Mouse (Mus musculus): Measurements from ENCODE around the gene Hist2h2ab. TPM values are rescaled to one million over a fixed set of nuclear protein-coding genes. Genes with fewer than 3 reads are reported as not detected.
"Not testable (repeated sequence)": the region's sequence is repeated elsewhere in the genome, so short reads cannot be mapped to it uniquely, and the experiment has no call there.

Gene Hist2h2ab
- polyA plus RNA-seq, 1 experiment from 2014 or later: 0.73 TPM

- H3K27ac ChIP-seq: peak within 1 kb of the TSS; percentile 87
- not testable (repeated sequence) for H3K27me3 ChIP-seq (ENCODE audit: insufficient read depth, poor library complexity, severe bottlenecking); DNase-seq (ENCODE audit: low spot score); H3K36me3 ChIP-seq; H3K9me3 ChIP-seq
- peaks cover 39% of the 10 kb centered on the region for H3K4me1 ChIP-seq
- 0% methylated on average over 10 of the region's 47 CpGs for WGBS
- peak within 1 kb of the TSS; percentile 59 for H3K4me3 ChIP-seq
These were observed 26.8 kb downstream of the Hist2h2ab start, which contains the start of gene Hist2h3c1 for GRCm38 (mm10) chr3:96246427-96246856. Hist2h3c1 (plus strand) TSS chr3:96246685.

GRCm38 (mm10) chr3:96247356-96248140 lies 27.9 kb downstream of the Hist2h2ab start:
- Histone ChIP-seq H3K36me3 (no peaks in the 10 kb centered on the region), H3K27me3 (ENCODE audit: insufficient read depth, poor library complexity, severe bottlenecking) (no peaks in the 10 kb centered on the region), H3K27ac (peak overlapping the region; percentile 87), H3K4me1 (peaks cover 39% of the 10 kb centered on the region), H3K9me3 (no peaks in the 10 kb centered on the region), H3K4me3 (peak overlapping the region; percentile 59)
- WGBS: 5% methylated on average over 11 of the region's 11 CpGs
- no peak for DNase-seq (ENCODE audit: low spot score)

- no peaks in the 10 kb centered on the region for H3K27me3 ChIP-seq (ENCODE audit: insufficient read depth, poor library complexity, severe bottlenecking)
- peak overlapping the region; percentile 87 for H3K27ac ChIP-seq
- no peak for DNase-seq (ENCODE audit: low spot score)
- no peaks in the 10 kb centered on the region for H3K36me3 ChIP-seq
- H3K4me3 ChIP-seq: peak overlapping the region; percentile 59
- peaks cover 39% of the 10 kb centered on the region for H3K4me1 ChIP-seq
- WGBS: 40% methylated on average over 6 of the region's 6 CpGs
- H3K9me3 ChIP-seq: no peaks in the 10 kb centered on the region
These were observed 28.7 kb downstream of the Hist2h2ab start for GRCm38 (mm10) chr3:96248141-96249033.

- H3K4me3 ChIP-seq: peak overlapping the region; percentile 59; the same call in 1 of the 2 replicates
- no peaks in the 10 kb centered on the region for H3K36me3 ChIP-seq
- H3K4me1 ChIP-seq: peaks cover 34% of the 10 kb centered on the region
- H3K27me3 ChIP-seq (ENCODE audit: insufficient read depth, poor library complexity, severe bottlenecking): no peaks in the 10 kb centered on the region
- H3K9me3 ChIP-seq: no peaks in the 10 kb centered on the region
- no peak for DNase-seq (ENCODE audit: low spot score)
- peak overlapping the region; percentile 64 for H3K27ac ChIP-seq
- WGBS: 45% methylated on average over 4 of the region's 4 CpGs
These were observed 29.3 kb downstream of the Hist2h2ab start for GRCm38 (mm10) chr3:96249034-96249345.

- Histone ChIP-seq H3K36me3 (no peaks in the 10 kb centered on the region), H3K27ac (no peak overlapping the region), H3K27me3 (ENCODE audit: insufficient read depth, poor library complexity, severe bottlenecking) (no peaks in the 10 kb centered on the region), H3K4me1 (peaks cover 34% of the 10 kb centered on the region), H3K4me3 (no peak overlapping the region), H3K9me3 (no peaks in the 10 kb centered on the region)
- no peak for DNase-seq (ENCODE audit: low spot score)
- WGBS: 71% methylated on average over 3 of the region's 3 CpGs
These were observed 31.2 kb downstream of the Hist2h2ab start for GRCm38 (mm10) chr3:96250890-96251289.

GRCm38 (mm10) chr3:96251787-96252186 lies 32.1 kb downstream of the Hist2h2ab start:
- 87% methylated on average over 3 of the region's 3 CpGs for whole genome bisulfite sequencing
- Histone ChIP-seq H3K27me3 (ENCODE audit: insufficient read depth, poor library complexity, severe bottlenecking) (no peaks in the 10 kb centered on the region), H3K9me3 (no peaks in the 10 kb centered on the region), H3K27ac (no peak overlapping the region), H3K4me3 (no peak overlapping the region), H3K36me3 (no peaks in the 10 kb centered on the region), H3K4me1 (peaks cover 40% of the 10 kb centered on the region)
- DNase-seq (ENCODE audit: low spot score): no peak

- Histone ChIP-seq H3K27ac (peak overlapping the region; percentile 69), H3K4me1 (peaks cover 20% of the 10 kb centered on the region), H3K36me3 (no peaks in the 10 kb centered on the region), H3K27me3 (ENCODE audit: insufficient read depth, poor library complexity, severe bottlenecking) (no peaks in the 10 kb centered on the region), H3K9me3 (no peaks in the 10 kb centered on the region), H3K4me3 (peak overlapping the region; percentile 17; the same call in 1 of the 2 replicates)
- WGBS: 25% methylated on average over 10 of the region's 10 CpGs
- DNase-seq (ENCODE audit: low spot score): peak; percentile 88
These were observed 35.2 kb downstream of the Hist2h2ab start for GRCm38 (mm10) chr3:96254683-96255355.

- no peak overlapping the region for H3K4me3 ChIP-seq
- WGBS: 76% methylated on average over 5 of the region's 5 CpGs
- no peak for DNase-seq (ENCODE audit: low spot score)
- no peaks in the 10 kb centered on the region for H3K27me3 ChIP-seq (ENCODE audit: insufficient read depth, poor library complexity, severe bottlenecking)
- peaks cover 13% of the 10 kb centered on the region for H3K4me1 ChIP-seq
- no peaks in the 10 kb centered on the region for H3K36me3 ChIP-seq
- no peaks in the 10 kb centered on the region for H3K9me3 ChIP-seq
- no peak overlapping the region for H3K27ac ChIP-seq
These were observed 36.4 kb downstream of the Hist2h2ab start for GRCm38 (mm10) chr3:96255926-96256593.

- Histone ChIP-seq H3K27me3 (ENCODE audit: insufficient read depth, poor library complexity, severe bottlenecking) (no peaks in the 10 kb centered on the region), H3K9me3 (no peaks in the 10 kb centered on the region), H3K27ac (no peak overlapping the region), H3K36me3 (no peaks in the 10 kb centered on the region), H3K4me1 (peaks cover 20% of the 10 kb centered on the region), H3K4me3 (no peak overlapping the region)
- no peak for DNase-seq (ENCODE audit: low spot score)
- WGBS: 72% methylated on average over 3 of the region's 3 CpGs
These were observed 37.5 kb downstream of the Hist2h2ab start for GRCm38 (mm10) chr3:96257190-96257589.

- no peak for DNase-seq (ENCODE audit: low spot score)
- H3K4me1 ChIP-seq: peaks cover 32% of the 10 kb centered on the region
- H3K9me3 ChIP-seq: no peaks in the 10 kb centered on the region
- no peak overlapping the region for H3K27ac ChIP-seq
- no peak overlapping the region for H3K4me3 ChIP-seq
- H3K27me3 ChIP-seq (ENCODE audit: insufficient read depth, poor library complexity, severe bottlenecking): no peaks in the 10 kb centered on the region
- 80% methylated on average over 5 of the region's 5 CpGs for WGBS
- no peaks in the 10 kb centered on the region for H3K36me3 ChIP-seq
These were observed 40.6 kb downstream of the Hist2h2ab start for GRCm38 (mm10) chr3:96260220-96260619.

GRCm38 (mm10) chr3:96261623-96262022 lies 42.0 kb downstream of the Hist2h2ab start:
- H3K36me3 ChIP-seq: no peaks in the 10 kb centered on the region
- WGBS: 64% methylated on average over 3 of the region's 3 CpGs
- H3K4me3 ChIP-seq: peak overlapping the region; percentile 64; the same call in 1 of the 2 replicates
- H3K4me1 ChIP-seq: peaks cover 25% of the 10 kb centered on the region
- DNase-seq (ENCODE audit: low spot score): no peak
- H3K27ac ChIP-seq: peak overlapping the region; percentile 97
- no peaks in the 10 kb centered on the region for H3K27me3 ChIP-seq (ENCODE audit: insufficient read depth, poor library complexity, severe bottlenecking)
- no peaks in the 10 kb centered on the region for H3K9me3 ChIP-seq

- H3K27ac ChIP-seq: peak overlapping the region; percentile 97
- H3K4me1 ChIP-seq: peaks cover 25% of the 10 kb centered on the region
- H3K4me3 ChIP-seq: peak overlapping the region; percentile 64
- DNase-seq (ENCODE audit: low spot score): peak; percentile 94
- no peaks in the 10 kb centered on the region for H3K27me3 ChIP-seq (ENCODE audit: insufficient read depth, poor library complexity, severe bottlenecking)
- no peaks in the 10 kb centered on the region for H3K36me3 ChIP-seq
- H3K9me3 ChIP-seq: no peaks in the 10 kb centered on the region
- WGBS: under 1% methylated on average over 19 of the region's 19 CpGs
These were observed 42.7 kb downstream of the Hist2h2ab start for GRCm38 (mm10) chr3:96262216-96262875.

Data from heart, embryonic 10.5 days (tissue).